Mouse (Mus musculus): ENCODE measurements around the gene Heg1.

GRCm38 (mm10) chr16:33756396-33756795 is 72.2 kb downstream of the Heg1 start:
- no peak for TF ChIP-seq CHD2 (IDR thresholded peaks at IDR 0.05; ENCODE audit: low read length)
- TF ChIP-seq POLR2A (IDR thresholded peaks at IDR 0.05; ENCODE audit: low read depth, low read length) = no peak
- no peak for TF ChIP-seq MAZ (IDR thresholded peaks at IDR 0.05; ENCODE audit: low read depth, low read length)
- TF ChIP-seq ZKSCAN1 (IDR thresholded peaks at IDR 0.05; ENCODE audit: borderline replicate concordance, low read depth, low read length) = no peak

All from CH12.LX (cell line).